Mouse (Mus musculus) G1E-ER4 (cell line): ENCODE results near the gene Bri3bp. TPM values are rescaled to one million over a fixed set of nuclear protein-coding genes. Genes with fewer than 3 reads are reported as not detected.
A peak's percentile ranks its signal among the peaks of the same experiment; 100 is the strongest.

Source experiments
- GATA1 ChIP-seq: IDR thresholded peaks from one replicate; pipeline ENCODE4 v1.8.0; 2012; ENCODE audit warnings: low read length, inconsistent platforms
- polyA plus RNA-seq: library from polyadenylated mRNA; stranded (reverse); fragments of >175 nt; gene quantifications from 2 replicates; pipeline ENCODE4 v1.2.3, GENCODE M21; 2012

Bri3bp gene
- polyA plus RNA-seq, 1 experiment: 38.2 TPM

GRCm38 (mm10) chr5:125443335-125443734 lies 2.0 kb downstream of the Bri3bp start:
- no peak for TF ChIP-seq GATA1

GRCm38 (mm10) chr5:125443915-125444314 lies 2.5 kb downstream of the Bri3bp start:
- TF ChIP-seq GATA1: peak; percentile 16

GRCm38 (mm10) chr5:125444554-125444953 lies 3.2 kb downstream of the Bri3bp start:
- TF ChIP-seq GATA1: no peak

GRCm38 (mm10) chr5:125446344-125446743 lies 5.0 kb downstream of the Bri3bp start:
- TF ChIP-seq GATA1: no peak

- TF ChIP-seq GATA1: no peak
These were observed 6.7 kb downstream of the Bri3bp start for GRCm38 (mm10) chr5:125448026-125448425.

- no peak for TF ChIP-seq GATA1
These were observed 7.3 kb downstream of the Bri3bp start for GRCm38 (mm10) chr5:125448631-125449030.

- TF ChIP-seq GATA1: no peak
These were observed 7.9 kb downstream of the Bri3bp start for GRCm38 (mm10) chr5:125449306-125449705.

- TF ChIP-seq GATA1: no peak
These were observed 11.2 kb downstream of the Bri3bp start for GRCm38 (mm10) chr5:125452573-125452972.

- peak; percentile 20 for TF ChIP-seq GATA1
These were observed 14.7 kb downstream of the Bri3bp start for GRCm38 (mm10) chr5:125456100-125456499.

- TF ChIP-seq GATA1: no peak
These were observed 16.2 kb downstream of the Bri3bp start for GRCm38 (mm10) chr5:125457538-125457937.

GRCm38 (mm10) chr5:125460574-125460973 lies 19.2 kb downstream of the Bri3bp start:
- no peak for TF ChIP-seq GATA1

GRCm38 (mm10) chr5:125461868-125462445 lies 20.6 kb downstream of the Bri3bp start:
- peak; percentile 10 for TF ChIP-seq GATA1

GRCm38 (mm10) chr5:125465192-125465591 lies 23.8 kb downstream of the Bri3bp start:
- TF ChIP-seq GATA1: no peak

- no peak for TF ChIP-seq GATA1
These were observed 24.3 kb downstream of the Bri3bp start for GRCm38 (mm10) chr5:125465701-125466106.

- TF ChIP-seq GATA1: no peak
These were observed 25.1 kb downstream of the Bri3bp start for GRCm38 (mm10) chr5:125466483-125466882.

- no peak for TF ChIP-seq GATA1
These were observed 25.9 kb downstream of the Bri3bp start for GRCm38 (mm10) chr5:125467261-125467660.

GRCm38 (mm10) chr5:125470713-125471112 lies 29.3 kb downstream of the Bri3bp start:
- no peak for TF ChIP-seq GATA1

GRCm38 (mm10) chr5:125472796-125473475 lies 31.6 kb downstream of the Bri3bp start:
- TF ChIP-seq GATA1: no peak
